Mouse (Mus musculus) MEL (cell line): ENCODE measurements around the gene Fkbp8.

Experiments
- CTCF ChIP-seq, 3 experiments: IDR thresholded peaks in 2 of 3; conservative IDR thresholded peaks in 1 of 3; 2 replicates each; pipeline ENCODE4 v1.5.1; 2011 to 2012; ENCODE audit warnings: low read length in 3 of 3, low read depth in 2 of 3, mild to moderate bottlenecking in 2 of 3, improper control_type of control experiment in 1 of 3, inconsistent platforms in 1 of 3, mixed read lengths in 1 of 3, moderate library complexity in 1 of 3; ENCODE audit not compliant: control insufficient read depth in 1 of 3, insufficient read depth in 1 of 3, poor library complexity in 1 of 3, severe bottlenecking in 1 of 3
- EP300 ChIP-seq, 2 experiments: IDR thresholded peaks; 2 replicates each; pipeline ENCODE4 v1.6.1; 2011; ENCODE audit warnings: improper control_type of control experiment in 2 of 2, low read length in 2 of 2, low read depth in 1 of 2, mild to moderate bottlenecking in 1 of 2
- HCFC1 ChIP-seq: IDR thresholded peaks from 2 replicates; pipeline ENCODE4 v1.6.1; 2012; ENCODE audit warnings: low read depth, mild to moderate bottlenecking, inconsistent platforms, low read length, improper control_type of control experiment, moderate library complexity
- MAX ChIP-seq: IDR thresholded peaks from 2 replicates; pipeline ENCODE4 v1.6.1; 2011; ENCODE audit warnings: low read length, improper control_type of control experiment
- TAL1 ChIP-seq: IDR thresholded peaks from 2 replicates; pipeline ENCODE4 v1.6.1; 2012; ENCODE audit warnings: mild to moderate bottlenecking, inconsistent platforms, low read length, moderate library complexity, mixed read lengths
- USF1 ChIP-seq: IDR thresholded peaks from 2 replicates; pipeline ENCODE4 v1.6.1; 2014; ENCODE audit warnings: low read depth, mild to moderate bottlenecking, inconsistent platforms, low read length, improper control_type of control experiment, moderate library complexity
- ZC3H11A ChIP-seq: IDR thresholded peaks from 2 replicates; pipeline ENCODE4 v1.6.1; 2012; ENCODE audit warnings: low read depth, mild to moderate bottlenecking, inconsistent platforms, low read length, improper control_type of control experiment
- ZMIZ1 ChIP-seq: IDR thresholded peaks from 2 replicates; pipeline ENCODE4 v1.6.1; 2012; ENCODE audit warnings: low read depth, mild to moderate bottlenecking, inconsistent platforms, low read length, improper control_type of control experiment, moderate library complexity

GRCm38 (mm10) chr8:70570360-70570759 is 42.8 kb downstream of the Fkbp8 start:
- TF ChIP-seq EP300 (IDR thresholded peaks at IDR 0.05; ENCODE audit: low read depth in 1 of 2, low read length in 2 of 2) (no peak), ZMIZ1 (no peak), CTCF (IDR thresholded peaks at IDR 0.05 in 2 of 3, conservative IDR thresholded peaks at IDR 0.05 in 1 of 3; ENCODE audit: control insufficient read depth in 1 of 3, insufficient read depth in 1 of 3, low read depth in 2 of 3, low read length in 3 of 3, poor library complexity in 1 of 3, severe bottlenecking in 1 of 3) (no peak), TAL1 (no peak), HCFC1 (no peak), MAX (no peak), USF1 (no peak), ZC3H11A (no peak)
